In genomic region chr19:37369921-37370320, GRCm38 (mm10) we compare ENCODE assay signal across 19 mouse cellular contexts. TPM values are rescaled to one million over a fixed set of nuclear protein-coding genes. Genes with fewer than 3 reads are reported as not detected.
DNase-seq lines count a peak whose midpoint lies in the region; ATAC-seq and TF ChIP-seq lines count a peak whose summit lies in the region.
"Had no signal": no experiment of that assay in that cellular context is flagged by ENCODE, and none has a peak within 500 bp of the region (broad histone marks: within the 10 kb centered on the region; RNA-seq: fewer than 3 reads in every experiment).

No protein-coding gene starts in this region.

- H3K79me2 ChIP-seq in macrophage (ENCODE audit: inconsistent target): no peaks in the 10 kb centered on the region

- H3K9me3 ChIP-seq in midbrain, embryonic 11.5 days (ENCODE audit: control insufficient read depth, low read length): no peaks in the 10 kb centered on the region
- H3K9me3 ChIP-seq in midbrain, embryonic 16.5 days (replicated peaks; ENCODE audit: control insufficient read depth, low read length, poor library complexity, severe bottlenecking): no peaks in the 10 kb centered on the region
- H3K9me3 ChIP-seq: embryonic facial prominence, embryonic 10.5 days; forebrain, embryonic 10.5 days; heart, embryonic 13.5 days; hindbrain, embryonic 13.5 days had no signal

- no peak overlapping the region for H3K9ac ChIP-seq in midbrain, embryonic 11.5 days (ENCODE audit: low read length)
- H3K9ac ChIP-seq in midbrain, embryonic 16.5 days (ENCODE audit: low read depth, low read length): no peak overlapping the region
- H3K9ac ChIP-seq: heart, embryonic 13.5 days; hindbrain, embryonic 13.5 days had no signal

- no peaks in the 10 kb centered on the region for H3K36me3 ChIP-seq in midbrain, embryonic 11.5 days (ENCODE audit: control insufficient read depth, insufficient read depth, low read length)
- no peaks in the 10 kb centered on the region for H3K36me3 ChIP-seq in midbrain, embryonic 16.5 days (ENCODE audit: control insufficient read depth, insufficient read depth, low read length)
- H3K36me3 ChIP-seq in macrophage (ENCODE audit: inconsistent target): no peaks in the 10 kb centered on the region
- H3K36me3 ChIP-seq: embryonic facial prominence, embryonic 10.5 days; forebrain, embryonic 10.5 days; heart, embryonic 13.5 days; hindbrain, embryonic 13.5 days had no signal

- intact Hi-C loops in heart, postnatal 14 days (cut with DNase I): no loop called here

- H3K4me2 ChIP-seq in midbrain, embryonic 11.5 days: no peak overlapping the region
- H3K4me2 ChIP-seq in midbrain, embryonic 16.5 days (ENCODE audit: low read length): no peak overlapping the region
- H3K4me2 ChIP-seq: heart, embryonic 13.5 days; hindbrain, embryonic 13.5 days had no signal

- peak; percentile 78 for DNase-seq in midbrain, embryonic 11.5 days (ENCODE audit: low spot score, missing footprints)
- peak; percentile 39 for DNase-seq in thymus, postnatal 14 days
- DNase-seq in heart, postnatal 14 days: no peak
- no peak for DNase-seq in right cerebral cortex, postnatal 36 days (ENCODE audit: low spot score in 2 of 2)
- DNase-seq: adrenal gland, adult 2 months; adrenal gland, postnatal 25 days; cerebellum, adult 2 months; cerebellum, postnatal 10 days had no signal

- no peak for TF ChIP-seq POLR2A in bone marrow macrophage, adult 2 months (IDR thresholded peaks at IDR 0.05; ENCODE audit: borderline replicate concordance, low read depth, low read length)

- no peak for TF ChIP-seq CTCF in bone marrow macrophage, adult 2 months (IDR thresholded peaks at IDR 0.05; ENCODE audit: low read depth, low read length)

- no peak for ATAC-seq in midbrain, embryonic 11.5 days (ENCODE audit: low FRiP score)
- no peak for ATAC-seq in midbrain, embryonic 16.5 days
- ATAC-seq in erythroblast, adult 5-6 weeks (replicated peaks; ENCODE audit: low FRiP score, poor library complexity, severe bottlenecking): no peak
- ATAC-seq: forebrain, embryonic 14.5 days; hindbrain, postnatal 0 days had no signal

- 90% methylated on average over 4 of the region's 4 CpGs for WGBS in midbrain, embryonic 11.5 days
- WGBS in midbrain, embryonic 16.5 days: 91% methylated on average over 4 of the region's 4 CpGs
- WGBS in macrophage (ENCODE audit: missing documents): 65% methylated on average over 4 of the region's 4 CpGs

- H3K27me3 ChIP-seq in midbrain, embryonic 11.5 days (ENCODE audit: control insufficient read depth, insufficient read depth, low read length): no peaks in the 10 kb centered on the region
- no peaks in the 10 kb centered on the region for H3K27me3 ChIP-seq in midbrain, embryonic 16.5 days (ENCODE audit: control insufficient read depth, insufficient read depth, low read depth, low read length)
- H3K27me3 ChIP-seq: heart, embryonic 13.5 days; hindbrain, embryonic 13.5 days had no signal

- H3K4me3 ChIP-seq in midbrain, embryonic 11.5 days (ENCODE audit: low read depth, low read length): no peak overlapping the region
- H3K4me3 ChIP-seq in midbrain, embryonic 16.5 days (ENCODE audit: low read depth, low read length): no peak overlapping the region
- H3K4me3 ChIP-seq in bone marrow macrophage, adult 2 months (ENCODE audit: insufficient read depth, low read length): no peak overlapping the region
- H3K4me3 ChIP-seq in macrophage (ENCODE audit: inconsistent target): no peak overlapping the region
- H3K4me3 ChIP-seq: embryonic facial prominence, embryonic 10.5 days; erythroblast, embryonic 14.5 days; forebrain, embryonic 10.5 days; heart, embryonic 13.5 days; hindbrain, embryonic 13.5 days had no signal

- H3K4me1 ChIP-seq in midbrain, embryonic 11.5 days (ENCODE audit: control insufficient read depth, insufficient read depth, low read length): no peaks in the 10 kb centered on the region
- H3K4me1 ChIP-seq in midbrain, embryonic 16.5 days (ENCODE audit: control insufficient read depth, insufficient read depth, low read length): peaks cover 1% of the 10 kb centered on the region; the same call in 1 of the 2 replicates
- peaks cover 4% of the 10 kb centered on the region for H3K4me1 ChIP-seq in bone marrow macrophage, adult 2 months (ENCODE audit: control insufficient read depth, insufficient read depth, low read length)
- H3K4me1 ChIP-seq: embryonic facial prominence, embryonic 10.5 days had no signal

- H3K27ac ChIP-seq in midbrain, embryonic 11.5 days (ENCODE audit: low read depth, low read length): no peak overlapping the region
- H3K27ac ChIP-seq in midbrain, embryonic 16.5 days (ENCODE audit: low read length): no peak overlapping the region
- peak overlapping the region; percentile 53 for H3K27ac ChIP-seq in bone marrow macrophage, adult 2 months (ENCODE audit: insufficient read depth, low read depth, low read length)
- peak overlapping the region; percentile 55 for H3K27ac ChIP-seq in macrophage
- H3K27ac ChIP-seq: embryonic facial prominence, embryonic 10.5 days; forebrain, embryonic 10.5 days; heart, embryonic 13.5 days; hindbrain, embryonic 13.5 days; hindbrain, postnatal 0 days had no signal

RNA-seq across cellular contexts. Expression of gene Kif11, which starts 6.3 kb away (rescaled TPM):
- 97.6 and 114 TPM in 2 replicates for polyA plus RNA-seq in midbrain, embryonic 11.5 days (2014; fragmentation: Nextera tagmentation; extraction: Ambion mirVana)
- polyA plus RNA-seq in midbrain, embryonic 16.5 days (2015; fragmentation: Nextera tagmentation; extraction: Ambion mirVana): 6.3 and 7.7 TPM in 2 replicates
- 34.8 and 34.9 TPM in 2 replicates for polyA plus RNA-seq in bone marrow macrophage, adult 2 months (2012; ENCODE audit: insufficient read depth, insufficient read length, missing spikeins)
- 10 to 100 TPM in 3 of 26 experiments, 1 to 10 TPM in 23; 1.2 to 23.1 (median 3.8) TPM for total RNA-seq in macrophage (2018; cell fraction: chromatin; rRNA removed)
- total RNA-seq in macrophage (2018; cell fraction: cytosol; rRNA removed): 1 to 10 TPM in 24 of 26 experiments, under 1 TPM in 2; 0.80 to 5.9 (median 1.7) TPM
- total RNA-seq in macrophage (2018; cell fraction: nucleus; rRNA removed): 10 to 100 TPM in 2 of 26 experiments, 1 to 10 TPM in 24; 1.3 to 19.6 (median 3.5) TPM
- polyA plus RNA-seq in macrophage (2018): 1.2 to 5.9 TPM (median 4.1 TPM) in 3 replicates
- 65.3 and 69.0 TPM in 2 replicates for total RNA-seq in erythroblast, adult 5-6 weeks (2015; ENCODE audit: low replicate concordance)
- 103 and 108 TPM in 2 replicates for total RNA-seq in erythroblast, adult 5-6 weeks (2017; ENCODE audit: low replicate concordance)
- total RNA-seq in heart, postnatal 14 days (2021): 1 to 10 TPM; 3.4 to 6.5 TPM

RNA-seq across cellular contexts. Expression of gene Ide, which starts 32.3 kb away (rescaled TPM):
- polyA plus RNA-seq in midbrain, embryonic 11.5 days (2014; fragmentation: Nextera tagmentation; extraction: Ambion mirVana): 59.8 and 65.3 TPM in 2 replicates
- polyA plus RNA-seq in midbrain, embryonic 16.5 days (2015; fragmentation: Nextera tagmentation; extraction: Ambion mirVana): 37.8 and 41.9 TPM in 2 replicates
- 23.3 and 24.8 TPM in 2 replicates for polyA plus RNA-seq in bone marrow macrophage, adult 2 months (2012; ENCODE audit: insufficient read depth, insufficient read length, missing spikeins)
- total RNA-seq in macrophage (2018; cell fraction: chromatin; rRNA removed): 100 to 1,000 TPM in 11 of 26 experiments, 10 to 100 TPM in 14, 1 to 10 TPM in 1; 7.7 to 132 (median 83.5) TPM
- 10 to 100 TPM; 46.8 to 68.2 (median 59.2) TPM for total RNA-seq in macrophage (2018; cell fraction: cytosol; rRNA removed)
- 100 to 1,000 TPM in 1 of 26 experiments, 10 to 100 TPM in 25; 16.4 to 104 (median 55.1) TPM for total RNA-seq in macrophage (2018; cell fraction: nucleus; rRNA removed)
- polyA plus RNA-seq in macrophage (2018): 42.9 to 68.4 TPM (median 54.3 TPM) in 3 replicates
- 16.9 and 17.3 TPM in 2 replicates for total RNA-seq in erythroblast, adult 5-6 weeks (2015; ENCODE audit: low replicate concordance)
- 12.3 and 13.5 TPM in 2 replicates for total RNA-seq in erythroblast, adult 5-6 weeks (2017; ENCODE audit: low replicate concordance)
- total RNA-seq in heart, postnatal 14 days (2021): 10 to 100 TPM; 82.9 to 86.3 TPM

Comparison
In these comparisons a context has a peak if more than half of its experiments do, and no peak if none do; other contexts are left out.
1. DNase-seq: peak in midbrain, embryonic 11.5 days (single experiment) and thymus, postnatal 14 days (single experiment); none in heart, postnatal 14 days (0 of 2) and right cerebral cortex, postnatal 36 days (0 of 2).
2. H3K27ac ChIP-seq: peak in bone marrow macrophage, adult 2 months (single experiment) and macrophage (single experiment); none in midbrain, embryonic 11.5 days (single experiment) and midbrain, embryonic 16.5 days (single experiment).